Mouse (Mus musculus): ENCODE data around the gene Map1s.

Map1s gene

GRCm38 (mm10) chr8:70898661-70899198 lies 7.0 kb upstream of the Map1s start:
- no peak for DNase-seq (ENCODE audit: low spot score)

GRCm38 (mm10) chr8:70899226-70899625 lies 6.5 kb upstream of the Map1s start:
- DNase-seq (ENCODE audit: low spot score): no peak

DNA sequence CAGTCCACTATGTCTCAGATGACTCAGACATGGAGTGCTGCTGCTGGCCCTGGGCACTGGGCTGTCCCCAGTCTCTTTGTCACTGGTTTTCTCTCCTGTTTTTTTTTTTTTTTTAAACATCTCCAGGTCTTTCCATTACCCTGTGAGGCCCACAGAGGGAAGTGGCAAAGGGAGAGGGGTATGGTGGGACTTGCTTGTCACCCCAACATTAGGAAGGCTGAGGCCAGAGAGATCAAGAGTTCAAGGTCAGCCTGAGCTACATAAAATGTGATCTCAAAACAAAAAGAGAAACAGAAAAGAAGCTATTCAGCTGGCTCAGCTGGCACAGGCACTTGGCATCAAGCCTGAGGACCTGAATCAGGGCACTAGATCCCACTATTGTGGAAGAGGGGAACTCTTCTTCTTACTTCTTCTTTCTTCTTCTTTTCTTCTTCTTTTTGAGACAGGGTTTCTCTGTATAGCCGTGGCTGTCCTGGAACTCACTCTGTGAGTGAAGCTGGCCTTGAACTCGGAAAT lies 4.8 kb upstream of the Map1s start:
- DNase-seq (ENCODE audit: low spot score): no peak

DNA sequence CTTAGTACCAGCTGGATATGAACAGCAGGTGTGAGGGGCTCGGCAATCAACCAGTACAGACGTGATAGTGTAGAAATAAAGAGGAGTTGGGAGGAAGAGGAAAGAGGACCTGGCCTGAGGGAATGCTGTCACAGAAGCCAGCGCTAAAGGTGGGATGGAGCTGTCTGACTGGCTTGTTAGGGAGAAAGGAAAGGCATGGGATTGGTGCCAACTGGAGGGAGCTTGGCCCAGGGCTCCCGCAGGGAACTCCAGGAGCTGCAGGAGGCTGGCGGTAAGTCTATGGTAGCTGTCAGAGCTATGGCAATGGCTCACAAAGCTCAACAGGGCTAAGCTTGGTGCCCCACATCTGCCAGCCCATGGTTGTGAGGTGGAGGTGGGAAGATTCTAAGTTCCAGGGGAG lies 3.5 kb upstream of the Map1s start:
- no peak for DNase-seq (ENCODE audit: low spot score)

GRCm38 (mm10) chr8:70903112-70903511 lies 2.6 kb upstream of the Map1s start:
- DNase-seq (ENCODE audit: low spot score): no peak

GRCm38 (mm10) chr8:70903582-70903981 lies 2.1 kb upstream of the Map1s start:
- no peak for DNase-seq (ENCODE audit: low spot score)

DNA sequence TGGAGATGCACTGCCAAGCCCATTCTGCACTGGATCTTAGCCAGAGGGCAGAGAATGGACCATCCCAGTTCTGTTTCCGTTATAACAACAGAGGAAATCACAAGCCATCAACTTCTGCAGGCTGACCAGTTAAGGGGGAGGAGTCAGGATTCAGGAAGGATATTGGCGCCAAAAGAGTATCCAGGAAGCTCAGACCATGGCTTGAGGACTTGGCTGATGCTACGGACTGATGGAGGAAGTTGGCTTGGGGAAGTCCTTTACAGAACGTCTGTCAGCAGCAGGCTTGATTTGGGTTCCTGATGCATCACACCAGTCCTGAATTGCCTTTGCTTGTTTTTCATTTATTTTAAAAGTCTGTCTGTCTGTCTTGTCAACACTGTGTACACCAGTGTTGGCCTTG lies 1.2 kb upstream of the Map1s start:
- no peak for DNase-seq (ENCODE audit: low spot score)

DNA sequence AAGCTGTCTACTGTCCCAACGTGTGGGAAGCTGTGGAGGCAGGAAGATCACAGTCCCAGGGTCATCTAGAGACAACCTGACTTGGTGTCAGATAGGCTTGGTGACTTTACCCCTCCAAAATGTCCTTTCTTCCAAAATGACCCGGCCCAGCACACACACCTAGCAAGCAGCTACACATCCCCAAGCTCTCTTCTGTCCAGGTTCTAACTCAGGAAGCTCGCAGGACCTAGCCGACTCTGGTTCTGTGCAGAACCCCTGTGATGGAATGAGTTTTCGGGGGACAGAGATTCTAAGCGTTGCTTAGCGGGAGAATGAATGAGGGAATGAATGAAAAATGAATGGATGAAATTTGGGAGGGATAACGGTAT lies 285 bp upstream of the Map1s start:
- DNase-seq (ENCODE audit: low spot score): no peak

- no peak for DNase-seq (ENCODE audit: low spot score)
Measured at GRCm38 (mm10) chr8:70907518-70907917, 1.8 kb downstream of the Map1s start.

- DNase-seq (ENCODE audit: low spot score): no peak
Measured at GRCm38 (mm10) chr8:70911596-70911995, 5.9 kb downstream of the Map1s start.

DNA sequence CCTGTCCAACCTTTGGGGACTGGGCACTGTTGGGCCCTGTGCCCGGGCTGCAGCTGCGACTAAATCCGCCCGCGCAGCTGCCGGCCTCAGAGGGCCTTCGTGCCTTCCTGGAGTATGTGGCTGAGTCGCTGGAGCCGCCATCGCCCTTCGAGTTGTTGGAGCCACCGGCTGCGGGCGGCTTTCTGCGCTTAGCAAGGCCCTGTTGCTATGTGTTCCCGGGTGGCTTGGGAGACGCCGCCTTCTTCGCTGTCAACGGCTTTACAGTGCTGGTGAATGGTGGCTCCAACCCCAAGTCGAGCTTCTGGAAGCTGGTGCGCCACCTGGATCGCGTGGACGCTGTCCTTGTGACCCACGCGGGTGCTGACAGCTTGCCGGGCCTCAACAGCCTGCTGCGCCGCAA lies 7.2 kb downstream of the Map1s start:
- no peak for DNase-seq (ENCODE audit: low spot score)

DNA sequence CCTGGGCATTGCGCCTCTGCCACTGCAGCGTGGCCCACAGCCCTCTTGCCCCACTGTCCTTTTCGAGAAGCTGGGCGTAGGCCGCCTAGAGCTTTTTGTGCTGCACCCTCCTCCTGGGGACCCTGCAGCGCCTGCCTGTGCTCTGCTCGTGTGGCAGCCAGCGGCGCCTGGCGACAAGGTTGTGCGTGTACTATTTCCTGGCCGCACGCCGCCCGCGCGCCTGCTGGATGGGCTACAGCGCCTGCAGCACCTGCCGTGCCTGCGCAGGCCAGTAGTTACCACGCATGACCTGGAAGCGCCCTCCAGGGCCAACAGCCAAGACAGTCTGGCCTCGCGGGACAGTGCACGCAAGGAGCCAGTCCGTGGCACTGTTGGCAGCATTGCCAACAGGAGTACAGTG lies 7.8 kb downstream of the Map1s start:
- DNase-seq (ENCODE audit: low spot score): no peak

DNA sequence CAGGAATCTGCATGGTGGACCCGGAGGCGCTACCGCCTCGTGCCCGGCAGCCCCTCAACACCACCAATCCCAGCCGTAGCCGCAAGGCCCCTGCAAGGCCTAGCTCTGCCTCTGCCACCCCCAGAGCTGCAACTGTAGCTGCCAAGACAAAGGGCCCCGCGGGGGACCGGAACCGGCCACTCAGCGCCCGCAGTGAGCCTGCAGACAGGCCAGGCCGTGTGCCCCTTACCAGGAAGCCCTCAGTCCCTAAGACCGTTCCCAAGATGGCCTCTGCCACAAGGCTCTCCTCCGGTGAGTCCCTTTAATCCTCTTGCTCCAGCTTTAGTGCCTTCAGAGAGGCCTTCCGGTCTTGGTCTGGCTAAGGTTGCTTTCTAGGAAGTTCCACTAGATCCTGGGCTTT lies 9.0 kb downstream of the Map1s start:
- no peak for DNase-seq (ENCODE audit: low spot score)

DNA sequence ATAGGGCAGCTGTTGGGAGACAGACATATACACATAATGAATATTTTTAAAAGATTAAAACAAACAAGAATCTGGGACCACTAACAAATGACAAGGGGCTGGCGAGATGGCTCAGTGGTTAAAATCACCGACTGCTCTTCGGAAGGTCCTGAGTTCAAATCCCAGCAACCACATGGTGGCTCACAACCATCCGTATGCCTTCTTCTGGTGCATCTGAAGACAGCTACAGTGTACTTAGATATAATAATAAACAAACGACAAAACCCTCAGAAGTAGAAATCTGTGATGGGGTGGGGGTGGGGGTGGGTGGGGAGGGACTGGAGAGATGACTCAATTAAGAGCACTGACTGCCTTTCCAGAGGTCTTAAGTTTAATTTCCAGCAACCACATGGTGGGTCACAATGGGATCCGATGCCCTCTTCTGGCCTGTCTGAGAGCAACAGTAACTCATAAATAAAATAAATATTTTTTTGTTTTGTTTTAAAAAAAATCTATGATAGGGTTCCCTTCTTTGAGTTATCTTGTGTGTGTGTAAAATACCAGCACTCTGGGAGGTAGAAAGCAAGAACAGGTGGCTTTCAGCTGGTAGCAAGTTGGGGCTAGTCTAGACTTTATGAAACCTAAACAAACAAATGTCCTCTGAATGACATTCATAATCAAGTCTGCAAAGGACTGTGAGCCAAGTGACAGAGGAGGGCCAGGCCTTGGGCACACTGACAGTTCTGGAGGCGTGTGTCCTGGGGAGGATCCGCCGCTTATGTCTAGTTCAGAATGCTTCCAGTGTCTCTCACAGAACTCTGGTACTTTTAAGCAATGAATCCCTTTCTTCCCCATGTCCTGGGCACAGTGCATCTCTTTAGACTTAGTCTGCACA lies 14.6 kb downstream of the Map1s start:
- no peak for DNase-seq (ENCODE audit: low spot score)

- DNase-seq (ENCODE audit: low spot score): no peak
Measured at GRCm38 (mm10) chr8:70924151-70924550, 18.4 kb downstream of the Map1s start.

DNA sequence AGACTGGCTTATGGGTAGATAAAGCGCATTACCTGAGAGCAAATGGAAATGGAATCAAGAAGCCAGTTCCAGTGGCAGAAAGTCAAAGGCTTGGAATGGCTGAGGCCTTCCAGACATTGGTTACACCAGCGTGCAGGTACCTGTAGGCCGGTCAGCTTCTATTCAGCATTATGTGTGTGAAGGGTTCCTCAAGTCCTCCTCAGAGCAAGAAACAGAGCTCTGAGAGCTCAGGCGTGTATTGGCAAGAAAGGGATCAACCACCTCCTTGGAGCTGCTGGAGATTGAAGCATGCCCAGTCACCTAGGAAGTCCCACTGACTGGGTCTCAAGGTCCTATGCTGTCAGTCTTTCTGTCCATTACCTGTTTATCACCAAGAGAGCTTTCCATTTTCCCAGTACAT lies 20.0 kb downstream of the Map1s start:
- DNase-seq (ENCODE audit: low spot score): no peak

GRCm38 (mm10) chr8:70926396-70926795 lies 20.7 kb downstream of the Map1s start:
- DNase-seq (ENCODE audit: low spot score): no peak

- no peak for DNase-seq (ENCODE audit: low spot score)
Measured at GRCm38 (mm10) chr8:70928096-70928495, 22.4 kb downstream of the Map1s start.

GRCm38 (mm10) chr8:70928778-70929322 lies 23.1 kb downstream of the Map1s start:
- no peak for DNase-seq (ENCODE audit: low spot score)

DNA sequence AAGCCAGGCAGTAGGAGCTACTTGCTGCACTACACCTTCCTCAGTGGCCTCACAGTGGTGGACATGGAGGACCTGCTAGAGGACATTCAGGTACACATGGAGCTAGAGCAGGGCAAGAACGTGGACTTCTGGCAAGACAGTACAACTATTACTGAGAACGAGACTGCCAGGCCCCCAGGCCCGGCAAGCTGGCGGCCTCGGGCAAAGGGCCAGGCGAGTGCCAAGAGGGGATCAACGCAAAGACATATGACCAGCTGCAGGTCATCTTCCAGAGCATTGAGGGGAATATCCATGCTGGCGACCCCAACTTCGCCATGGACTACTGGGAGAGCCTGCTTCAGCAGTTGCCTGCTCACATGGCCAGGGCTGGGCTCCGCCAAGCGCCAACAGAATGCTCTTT lies 26.0 kb downstream of the Map1s start:
- DNase-seq (ENCODE audit: low spot score): no peak

GRCm38 (mm10) chr8:70933036-70933435 lies 27.3 kb downstream of the Map1s start:
- no peak for DNase-seq (ENCODE audit: low spot score)

- no peak for DNase-seq (ENCODE audit: low spot score)
Measured at GRCm38 (mm10) chr8:70934786-70935185, 29.1 kb downstream of the Map1s start.

DNA sequence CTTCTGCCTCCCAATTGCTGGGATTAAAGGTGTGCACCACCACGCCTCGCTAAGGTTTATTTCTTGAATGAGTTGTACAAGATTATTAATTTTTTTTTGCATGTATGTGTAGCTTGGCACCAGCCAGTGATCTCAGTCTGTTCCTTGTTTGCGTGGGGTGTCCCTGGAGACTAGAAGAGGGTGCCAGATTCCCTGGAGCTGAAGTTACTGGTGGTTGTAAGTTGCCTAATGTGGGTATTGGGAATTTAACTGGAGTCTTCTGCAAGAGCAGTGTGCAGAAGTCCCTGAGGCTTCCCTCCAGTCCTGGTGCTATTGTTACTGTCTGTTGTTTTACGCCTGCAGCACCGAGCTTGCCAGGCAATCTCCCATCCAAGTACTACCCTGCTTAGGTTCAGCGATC lies 31.5 kb downstream of the Map1s start:
- no peak for DNase-seq (ENCODE audit: low spot score)
